Mouse (Mus musculus) olfactory bulb, adult 2 months (tissue): ENCODE measurements around the gene Cdkl2.

ENCODE experiments used
- CTCF ChIP-seq: fragments of 200-500 bp; IDR thresholded peaks from 2 replicates; pipeline ENCODE4 v1.5.1; 2012; ENCODE audit warnings: low read depth, mild to moderate bottlenecking, low read length, moderate library complexity; ENCODE audit not compliant: insufficient read depth
- POLR2A ChIP-seq: fragments of 200-500 bp; IDR thresholded peaks from 2 replicates; pipeline ENCODE4 v1.6.1; 2012; ENCODE audit warnings: mild to moderate bottlenecking, low read depth, low read length, moderate library complexity; ENCODE audit not compliant: insufficient read depth

DNA sequence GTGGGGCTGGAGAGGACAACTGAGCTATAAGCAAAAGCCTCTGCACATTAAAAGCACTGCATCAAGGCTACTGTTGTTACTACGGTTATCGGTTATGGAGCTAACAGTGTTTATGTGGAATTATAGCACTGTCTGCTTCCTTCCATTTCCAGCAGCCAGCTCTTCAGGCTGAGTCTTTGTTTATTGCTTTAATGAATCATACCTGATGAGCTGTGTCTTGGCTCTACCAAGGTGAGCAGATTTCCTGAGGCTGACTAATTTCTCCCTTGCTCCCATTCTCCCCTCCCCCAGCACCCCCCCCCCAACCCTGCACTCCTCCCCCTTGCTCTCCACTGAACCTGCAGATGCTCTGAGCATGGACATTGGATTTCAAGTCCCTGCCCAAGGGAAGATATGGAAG, 55.9 kb downstream of the Cdkl2 start:
- TF ChIP-seq CTCF (no peak), POLR2A (no peak)
